ENCODE assay signal across 27 mouse cellular contexts in the genomic region with DNA sequence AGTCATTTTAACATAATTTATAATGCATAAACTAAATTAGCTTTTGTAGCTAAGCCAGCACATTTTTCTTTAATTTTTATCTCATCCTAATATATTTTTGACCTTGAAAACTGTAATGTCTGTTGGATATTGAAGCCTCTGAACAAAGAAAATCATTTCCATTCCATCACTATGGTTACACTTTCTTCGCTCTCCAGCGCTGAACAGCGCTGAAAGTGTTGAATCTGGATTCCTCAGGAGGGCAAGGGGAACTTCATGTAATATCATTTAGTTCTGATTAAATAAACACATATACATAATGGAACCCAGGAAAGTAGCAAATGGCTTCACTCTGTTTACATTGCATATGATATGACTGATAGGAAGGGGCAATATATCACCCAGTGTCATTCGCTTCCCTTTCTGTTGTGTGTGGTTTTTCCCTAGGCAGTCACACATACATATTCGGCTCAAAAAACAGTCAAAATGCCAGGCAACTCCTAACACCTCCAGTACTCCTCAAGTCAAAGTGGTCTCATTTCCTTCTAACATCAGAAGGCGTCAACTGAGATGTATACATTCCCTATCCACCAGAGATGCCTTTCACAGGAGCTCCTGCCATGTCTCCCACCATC.
A peak's percentile ranks its signal among the peaks of the same experiment; 100 is the strongest.
DNase-seq lines count a peak whose midpoint lies in the region; ATAC-seq lines count a peak whose summit lies in the region.
"Had no signal": no experiment of that assay in that cellular context is flagged by ENCODE, and none has a peak within 500 bp of the region (broad histone marks: within the 10 kb centered on the region; RNA-seq: fewer than 3 reads in every experiment).

No protein-coding gene starts in this region.

- H3K36me3 ChIP-seq in forebrain, embryonic 15.5 days: no peaks in the 10 kb centered on the region
- H3K36me3 ChIP-seq in forebrain, embryonic 12.5 days (replicated peaks): no peaks in the 10 kb centered on the region
- H3K36me3 ChIP-seq in hindbrain, embryonic 15.5 days: no peaks in the 10 kb centered on the region
- H3K36me3 ChIP-seq in hindbrain, embryonic 10.5 days: no peaks in the 10 kb centered on the region
- H3K36me3 ChIP-seq: G1E; heart, embryonic 13.5 days; intestine, embryonic 15.5 days; limb, embryonic 13.5 days; lung, embryonic 15.5 days; midbrain, embryonic 12.5 days had no signal

- 0 out of 2 replicates have a peak, but pooled peaks have one; percentile 32 for ATAC-seq in forebrain, embryonic 15.5 days (replicated peaks)
- ATAC-seq in forebrain, embryonic 12.5 days (ENCODE audit: low FRiP score): no peak
- peak; percentile 61 for ATAC-seq in hindbrain, embryonic 15.5 days (ENCODE audit: low FRiP score, low read depth)
- ATAC-seq: intestine, embryonic 15.5 days had no signal

- no peak for DNase-seq in hindbrain, embryonic 10.5 days (ENCODE audit: low spot score)
- DNase-seq in retina, postnatal 1 day: peak; percentile 1
- DNase-seq in retina, embryonic 14.5 days (ENCODE audit: low spot score): no peak
- DNase-seq in adrenal gland, adult 2 months: no peak
- DNase-seq: adrenal gland, postnatal 10 days; cerebellum, adult 11 months; cerebellum, adult 9-10 months; cerebellum, postnatal 36 days; heart, postnatal 10 days; kidney, adult 2 months; kidney, postnatal 36 days; right cerebral cortex, adult 18-20 months; thymus, adult 18-20 months; thymus, postnatal 25 days had no signal

- H3K4me2 ChIP-seq in forebrain, embryonic 15.5 days (replicated peaks): no peak overlapping the region
- no peak overlapping the region for H3K4me2 ChIP-seq in forebrain, embryonic 12.5 days
- no peak overlapping the region for H3K4me2 ChIP-seq in hindbrain, embryonic 15.5 days
- H3K4me2 ChIP-seq: heart, embryonic 13.5 days; intestine, embryonic 15.5 days; limb, embryonic 13.5 days; liver, embryonic 11.5 days; lung, embryonic 15.5 days; midbrain, embryonic 12.5 days had no signal

- no peak overlapping the region for H3K27ac ChIP-seq in forebrain, embryonic 15.5 days (replicated peaks)
- no peak overlapping the region for H3K27ac ChIP-seq in forebrain, embryonic 12.5 days
- no peak overlapping the region for H3K27ac ChIP-seq in hindbrain, embryonic 15.5 days (replicated peaks)
- no peak overlapping the region for H3K27ac ChIP-seq in hindbrain, embryonic 10.5 days
- H3K27ac ChIP-seq: heart, embryonic 13.5 days; intestine, embryonic 15.5 days; layer of hippocampus, adult 2 months; limb, embryonic 13.5 days; lung, embryonic 15.5 days; midbrain, embryonic 12.5 days; stomach, postnatal 0 days had no signal

- 85% methylated on average over 6 of the region's 6 CpGs for WGBS in forebrain, embryonic 15.5 days
- 90% methylated on average over 6 of the region's 6 CpGs for WGBS in forebrain, embryonic 12.5 days
- WGBS in hindbrain, embryonic 15.5 days: 70% methylated on average over 6 of the region's 6 CpGs
- 93% methylated on average over 6 of the region's 6 CpGs for WGBS in hindbrain, embryonic 10.5 days

- no peak overlapping the region for H3K9ac ChIP-seq in forebrain, embryonic 15.5 days (replicated peaks)
- no peak overlapping the region for H3K9ac ChIP-seq in forebrain, embryonic 12.5 days
- no peak overlapping the region for H3K9ac ChIP-seq in hindbrain, embryonic 15.5 days
- H3K9ac ChIP-seq: heart, embryonic 13.5 days; intestine, embryonic 15.5 days; limb, embryonic 13.5 days; lung, embryonic 15.5 days; midbrain, embryonic 12.5 days had no signal

- H3K9me3 ChIP-seq in forebrain, embryonic 15.5 days: no peaks in the 10 kb centered on the region
- H3K9me3 ChIP-seq in forebrain, embryonic 12.5 days: no peaks in the 10 kb centered on the region
- H3K9me3 ChIP-seq in hindbrain, embryonic 15.5 days: no peaks in the 10 kb centered on the region
- H3K9me3 ChIP-seq in hindbrain, embryonic 10.5 days: no peaks in the 10 kb centered on the region
- H3K9me3 ChIP-seq: heart, embryonic 13.5 days; intestine, embryonic 15.5 days; limb, embryonic 13.5 days; lung, embryonic 15.5 days; midbrain, embryonic 12.5 days had no signal

- no peak overlapping the region for H3K4me3 ChIP-seq in forebrain, embryonic 15.5 days
- no peak overlapping the region for H3K4me3 ChIP-seq in forebrain, embryonic 12.5 days (replicated peaks)
- H3K4me3 ChIP-seq in hindbrain, embryonic 15.5 days: no peak overlapping the region
- H3K4me3 ChIP-seq in hindbrain, embryonic 10.5 days: no peak overlapping the region
- H3K4me3 ChIP-seq: heart, embryonic 13.5 days; intestine, embryonic 15.5 days; layer of hippocampus, adult 2 months; limb, embryonic 13.5 days; lung, embryonic 15.5 days; midbrain, embryonic 12.5 days; myocyte had no signal

- no peaks in the 10 kb centered on the region for H3K27me3 ChIP-seq in forebrain, embryonic 15.5 days
- H3K27me3 ChIP-seq in forebrain, embryonic 12.5 days: no peaks in the 10 kb centered on the region
- no peaks in the 10 kb centered on the region for H3K27me3 ChIP-seq in hindbrain, embryonic 15.5 days
- H3K27me3 ChIP-seq in hindbrain, embryonic 10.5 days (ENCODE audit: insufficient read depth, poor library complexity, severe bottlenecking): no peaks in the 10 kb centered on the region
- H3K27me3 ChIP-seq: heart, embryonic 13.5 days; intestine, embryonic 15.5 days; limb, embryonic 13.5 days; lung, embryonic 15.5 days; midbrain, embryonic 12.5 days had no signal

- no peaks in the 10 kb centered on the region for H3K4me1 ChIP-seq in forebrain, embryonic 15.5 days
- H3K4me1 ChIP-seq in forebrain, embryonic 12.5 days: no peaks in the 10 kb centered on the region
- no peaks in the 10 kb centered on the region for H3K4me1 ChIP-seq in hindbrain, embryonic 15.5 days (replicated peaks)
- no peaks in the 10 kb centered on the region for H3K4me1 ChIP-seq in hindbrain, embryonic 10.5 days (replicated peaks)
- H3K4me1 ChIP-seq: heart, embryonic 13.5 days; intestine, embryonic 15.5 days; limb, embryonic 13.5 days; lung, embryonic 15.5 days; midbrain, embryonic 12.5 days had no signal
